Mouse (Mus musculus) heart, embryonic 13.5 days (tissue): Measurements from ENCODE around the gene Zfp423. TPM values are rescaled to one million over a fixed set of nuclear protein-coding genes. Genes with fewer than 3 reads are reported as not detected.

Experiments used
- ATAC-seq: fragments of 200-750 bp; cut with Nextera tagmentation; 2 replicates; pipeline ENCODE4 v1.8.0; 2017; ENCODE audit warnings: moderate TSS enrichment; ENCODE audit not compliant: insufficient number of reproducible peaks, low FRiP score, low TSS enrichment; ENCODE audit errors: extremely low read depth
- H3K27ac ChIP-seq: fragments of 300-500 bp; sonication (generic); replicated peaks from 2 replicates; pipeline ENCODE4 v1.5.1; 2015; ENCODE audit warnings: moderate library complexity, mild to moderate bottlenecking, inconsistent platforms
- H3K27me3 ChIP-seq: fragments of 300-500 bp; sonication (generic); replicated peaks from 2 replicates; pipeline ENCODE4 v1.6.1; 2015; ENCODE audit warnings: mild to moderate bottlenecking, inconsistent platforms
- H3K36me3 ChIP-seq: fragments of 300-500 bp; sonication (generic); 2 replicates; pipeline ENCODE4 v1.6.1; 2015; ENCODE audit warnings: mild to moderate bottlenecking, inconsistent platforms
- H3K4me1 ChIP-seq: fragments of 300-500 bp; sonication (generic); 2 replicates; pipeline ENCODE4 v1.6.1; 2015; ENCODE audit warnings: inconsistent platforms
- H3K4me2 ChIP-seq: fragments of 300-500 bp; sonication (generic); 2 replicates; pipeline ENCODE4 v1.6.1; 2015; ENCODE audit warnings: inconsistent platforms, mild to moderate bottlenecking, moderate library complexity
- H3K4me3 ChIP-seq: fragments of 300-500 bp; sonication (generic); 2 replicates; pipeline ENCODE4 v1.5.1; 2015; ENCODE audit warnings: moderate library complexity, mild to moderate bottlenecking, inconsistent platforms
- H3K9ac ChIP-seq: fragments of 300-500 bp; sonication (generic); 2 replicates; pipeline ENCODE4 v1.6.1; 2015; ENCODE audit warnings: inconsistent platforms, mild to moderate bottlenecking, moderate library complexity
- H3K9me3 ChIP-seq: fragments of 300-500 bp; sonication (generic); 2 replicates; pipeline ENCODE4 v1.6.1; 2016; ENCODE audit warnings: inconsistent platforms
- WGBS: fragments of 180-500 bp; shearing (Covaris S2); methylation state at CpG from one replicate; pipeline ENCODE4 v1.1.7; 2015; ENCODE audit warnings: mixed read lengths; 5-methylcytosine and 5-hydroxymethylcytosine counted together
- polyA plus RNA-seq: library from polyadenylated mRNA; unstranded; fragments of >200 nt; fragmentation: Nextera tagmentation; extraction: Ambion mirVana; gene quantifications from 2 replicates; pipeline ENCODE4 v1.2.1, GENCODE M21; 2015

The Zfp423 gene
- polyA plus RNA-seq, 1 experiment from 2014 or later: 4.1 TPM

- no peaks in the 10 kb centered on the region for H3K9me3 ChIP-seq
- no peak overlapping the region for H3K27ac ChIP-seq
- no peak overlapping the region for H3K4me2 ChIP-seq
- ATAC-seq: no peak
- peaks cover 5% of the 10 kb centered on the region for H3K4me1 ChIP-seq
- no peak overlapping the region for H3K4me3 ChIP-seq
- 40% methylated on average over 3 of the region's 3 CpGs for WGBS
- H3K27me3 ChIP-seq: no peaks in the 10 kb centered on the region
- no peaks in the 10 kb centered on the region for H3K36me3 ChIP-seq
- H3K9ac ChIP-seq: no peak overlapping the region
These were observed 194.1 kb downstream of the Zfp423 start for GRCm38 (mm10) chr8:87765276-87765675.

GRCm38 (mm10) chr8:87758750-87759149 is 200.6 kb downstream of the Zfp423 start:
- H3K4me1 ChIP-seq: peaks cover 1% of the 10 kb centered on the region; the same call in 1 of the 2 replicates
- no peak for ATAC-seq

GRCm38 (mm10) chr8:87754853-87755252 is 204.5 kb downstream of the Zfp423 start:
- no peak for ATAC-seq
- no peak overlapping the region for H3K4me3 ChIP-seq
- no peak overlapping the region for H3K4me2 ChIP-seq
- peaks cover 9% of the 10 kb centered on the region; the same call in 1 of the 2 replicates for H3K4me1 ChIP-seq
- H3K36me3 ChIP-seq: no peaks in the 10 kb centered on the region
- 84% methylated on average over 8 of the region's 8 CpGs for WGBS
- H3K27me3 ChIP-seq: no peaks in the 10 kb centered on the region
- H3K27ac ChIP-seq: no peak overlapping the region
- no peak overlapping the region for H3K9ac ChIP-seq
- H3K9me3 ChIP-seq: no peaks in the 10 kb centered on the region

More at GRCm38 (mm10) chr8:87758750-87759149, 200.6 kb downstream of the Zfp423 start:
- WGBS: 68% methylated on average over 8 of the region's 8 CpGs
- no peak overlapping the region for H3K4me2 ChIP-seq
- no peak overlapping the region for H3K27ac ChIP-seq
- H3K4me3 ChIP-seq: no peak overlapping the region
- H3K36me3 ChIP-seq: no peaks in the 10 kb centered on the region
- H3K9ac ChIP-seq: no peak overlapping the region
- H3K9me3 ChIP-seq: no peaks in the 10 kb centered on the region
- no peaks in the 10 kb centered on the region for H3K27me3 ChIP-seq

- no peaks in the 10 kb centered on the region for H3K9me3 ChIP-seq
- H3K27me3 ChIP-seq: no peaks in the 10 kb centered on the region
- ATAC-seq: no peak
- no peak overlapping the region for H3K4me3 ChIP-seq
- no peak overlapping the region for H3K27ac ChIP-seq
- no peak overlapping the region for H3K9ac ChIP-seq
- H3K4me1 ChIP-seq: peaks cover 9% of the 10 kb centered on the region; the same call in 1 of the 2 replicates
- WGBS: 50% methylated on average over 2 of the region's 2 CpGs
- no peak overlapping the region for H3K4me2 ChIP-seq
- H3K36me3 ChIP-seq: no peaks in the 10 kb centered on the region
These were observed 205.8 kb downstream of the Zfp423 start for GRCm38 (mm10) chr8:87753636-87754035.

- no peak overlapping the region for H3K27ac ChIP-seq
- no peak overlapping the region for H3K9ac ChIP-seq
- H3K27me3 ChIP-seq: no peaks in the 10 kb centered on the region
- no peak overlapping the region for H3K4me3 ChIP-seq
- no peaks in the 10 kb centered on the region for H3K36me3 ChIP-seq
- no peaks in the 10 kb centered on the region for H3K9me3 ChIP-seq
- H3K4me2 ChIP-seq: no peak overlapping the region
- peaks cover 9% of the 10 kb centered on the region; the same call in 1 of the 2 replicates for H3K4me1 ChIP-seq
- no peak for ATAC-seq
- 59% methylated on average over 8 of the region's 8 CpGs for WGBS
These were observed 206.2 kb downstream of the Zfp423 start for GRCm38 (mm10) chr8:87753148-87753547.

GRCm38 (mm10) chr8:87752710-87753109 is 206.7 kb downstream of the Zfp423 start:
- H3K9me3 ChIP-seq: no peaks in the 10 kb centered on the region
- H3K27me3 ChIP-seq: no peaks in the 10 kb centered on the region
- no peak overlapping the region for H3K4me2 ChIP-seq
- ATAC-seq: no peak
- no peaks in the 10 kb centered on the region for H3K36me3 ChIP-seq
- no peak overlapping the region for H3K4me3 ChIP-seq
- peaks cover 12% of the 10 kb centered on the region for H3K4me1 ChIP-seq
- H3K27ac ChIP-seq: no peak overlapping the region
- WGBS: 77% methylated on average over 13 of the region's 13 CpGs
- H3K9ac ChIP-seq: no peak overlapping the region

- ATAC-seq: no peak
- no peak overlapping the region for H3K4me2 ChIP-seq
- 28% methylated on average over 8 of the region's 8 CpGs for WGBS
- H3K36me3 ChIP-seq: no peaks in the 10 kb centered on the region
- no peaks in the 10 kb centered on the region for H3K9me3 ChIP-seq
- H3K27ac ChIP-seq: 0 out of 2 replicates have a peak overlapping the region, but pooled peaks have one; percentile 5
- no peaks in the 10 kb centered on the region for H3K27me3 ChIP-seq
- peaks cover 35% of the 10 kb centered on the region for H3K4me1 ChIP-seq
- H3K9ac ChIP-seq: peak overlapping the region; percentile 20; the same call in 1 of the 2 replicates
- H3K4me3 ChIP-seq: no peak overlapping the region
These were observed 211.8 kb downstream of the Zfp423 start for GRCm38 (mm10) chr8:87747582-87747981.

GRCm38 (mm10) chr8:87747142-87747541 is 212.3 kb downstream of the Zfp423 start:
- WGBS: 31% methylated on average over 8 of the region's 8 CpGs
- no peak for ATAC-seq
- Histone ChIP-seq H3K36me3 (no peaks in the 10 kb centered on the region), H3K4me1 (peaks cover 35% of the 10 kb centered on the region), H3K4me3 (no peak overlapping the region), H3K27me3 (no peaks in the 10 kb centered on the region), H3K9me3 (no peaks in the 10 kb centered on the region), H3K4me2 (no peak overlapping the region), H3K27ac (0 out of 2 replicates have a peak overlapping the region, but pooled peaks have one; percentile 5), H3K9ac (peak overlapping the region; percentile 20; the same call in 1 of the 2 replicates)

- Histone ChIP-seq H3K4me1 (peaks cover 34% of the 10 kb centered on the region), H3K9ac (peak overlapping the region; percentile 19; the same call in 1 of the 2 replicates), H3K27ac (peak overlapping the region; percentile 21; the same call in 1 of the 2 replicates), H3K9me3 (no peaks in the 10 kb centered on the region), H3K4me3 (no peak overlapping the region), H3K36me3 (no peaks in the 10 kb centered on the region), H3K27me3 (no peaks in the 10 kb centered on the region), H3K4me2 (peak overlapping the region; percentile 31)
- WGBS: 26% methylated on average over 14 of the region's 14 CpGs
- ATAC-seq: no peak
These were observed 213.3 kb downstream of the Zfp423 start for GRCm38 (mm10) chr8:87746072-87746471.

GRCm38 (mm10) chr8:87745125-87745698 is 214.2 kb downstream of the Zfp423 start:
- Histone ChIP-seq H3K27me3 (no peaks in the 10 kb centered on the region), H3K4me2 (no peak overlapping the region)
- ATAC-seq: no peak; the same call in 1 of the 2 replicates

GRCm38 (mm10) chr8:87744556-87744955 is 214.8 kb downstream of the Zfp423 start:
- WGBS: 70% methylated on average over 6 of the region's 6 CpGs
- ATAC-seq: no peak

More at GRCm38 (mm10) chr8:87745125-87745698, 214.2 kb downstream of the Zfp423 start:
- no peaks in the 10 kb centered on the region for H3K36me3 ChIP-seq
- H3K27ac ChIP-seq: 0 out of 2 replicates have a peak overlapping the region, but pooled peaks have one; percentile 21
- 86% methylated on average over 20 of the region's 20 CpGs for WGBS
- peaks cover 31% of the 10 kb centered on the region for H3K4me1 ChIP-seq
- H3K4me3 ChIP-seq: no peak overlapping the region
- H3K9ac ChIP-seq: no peak overlapping the region
- H3K9me3 ChIP-seq: no peaks in the 10 kb centered on the region

GRCm38 (mm10) chr8:87742016-87742415 is 217.4 kb downstream of the Zfp423 start:
- Histone ChIP-seq H3K4me3 (no peak overlapping the region), H3K27me3 (no peaks in the 10 kb centered on the region), H3K9me3 (no peaks in the 10 kb centered on the region), H3K4me2 (no peak overlapping the region), H3K9ac (no peak overlapping the region), H3K4me1 (peaks cover 24% of the 10 kb centered on the region), H3K36me3 (no peaks in the 10 kb centered on the region), H3K27ac (no peak overlapping the region)
- ATAC-seq: no peak
- WGBS: 88% methylated on average over 19 of the region's 19 CpGs

More at GRCm38 (mm10) chr8:87744556-87744955, 214.8 kb downstream of the Zfp423 start:
- no peaks in the 10 kb centered on the region for H3K36me3 ChIP-seq
- no peaks in the 10 kb centered on the region for H3K27me3 ChIP-seq
- H3K4me2 ChIP-seq: no peak overlapping the region
- no peak overlapping the region for H3K9ac ChIP-seq
- H3K27ac ChIP-seq: no peak overlapping the region
- no peaks in the 10 kb centered on the region for H3K9me3 ChIP-seq
- H3K4me3 ChIP-seq: no peak overlapping the region
- H3K4me1 ChIP-seq: peaks cover 31% of the 10 kb centered on the region
